Mouse (Mus musculus): ENCODE data around the gene 2810004N23Rik. TPM values are rescaled to one million over a fixed set of nuclear protein-coding genes. Genes with fewer than 3 reads are reported as not detected.
A peak's percentile ranks its signal among the peaks of the same experiment; 100 is the strongest.

2810004N23Rik gene
- polyA plus RNA-seq, 1 experiment from 2014 or later: 44.9 TPM

DNA sequence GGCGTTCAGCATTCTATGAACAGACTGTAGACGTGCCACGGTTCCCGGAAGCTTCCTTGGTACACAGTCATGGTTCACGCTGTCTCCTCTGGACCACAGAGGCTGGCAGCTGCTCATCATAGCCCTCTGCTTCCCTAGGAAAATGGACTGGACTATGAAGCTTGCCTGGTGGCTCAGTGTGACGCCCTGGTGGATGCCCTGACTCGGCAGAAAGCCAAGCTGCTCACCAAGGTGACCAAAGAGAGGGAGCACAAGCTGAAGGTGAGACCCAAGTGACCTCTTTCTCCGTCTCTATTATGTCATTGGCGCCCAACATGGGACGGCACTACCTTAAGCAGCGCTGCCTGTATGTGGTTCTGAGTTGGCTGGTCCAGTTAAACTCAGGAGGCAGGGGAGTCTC lies 46.1 kb downstream of the 2810004N23Rik start:
- no peak overlapping the region for H3K4me3 ChIP-seq (replicated peaks)
- no peaks in the 10 kb centered on the region for H3K9me3 ChIP-seq
- H3K36me3 ChIP-seq: no peaks in the 10 kb centered on the region
- H3K4me1 ChIP-seq: no peaks in the 10 kb centered on the region
- WGBS: 91% methylated on average over 11 of the region's 11 CpGs
- H3K9ac ChIP-seq: no peak overlapping the region
- no peak overlapping the region for H3K4me2 ChIP-seq
- no peak for ATAC-seq (ENCODE audit: insufficient read depth, low FRiP score, low read depth)
- no peak overlapping the region for H3K27ac ChIP-seq
- no peaks in the 10 kb centered on the region for H3K27me3 ChIP-seq (replicated peaks)

DNA sequence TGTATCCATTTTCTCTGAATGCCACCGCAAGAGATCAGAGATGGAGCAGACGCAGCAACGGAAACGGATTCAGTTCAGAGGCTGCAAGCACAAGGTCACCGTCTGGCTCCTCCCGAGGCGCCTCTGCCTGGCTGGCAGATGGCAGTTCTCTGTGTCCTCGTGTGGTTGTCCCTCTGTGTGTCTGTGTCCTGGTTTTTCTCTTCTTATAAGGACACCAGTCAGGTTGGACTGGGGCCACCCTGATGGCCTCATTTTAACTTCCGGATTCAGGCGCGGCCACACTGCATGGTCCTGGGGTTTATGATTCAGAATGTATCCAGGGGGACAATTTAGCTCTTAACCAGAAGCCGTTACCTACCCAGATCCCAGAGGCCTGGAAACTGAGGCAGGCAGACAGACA lies 47.0 kb downstream of the 2810004N23Rik start:
- Histone ChIP-seq H3K27me3 (replicated peaks) (no peaks in the 10 kb centered on the region), H3K4me2 (no peak overlapping the region), H3K27ac (no peak overlapping the region), H3K4me3 (replicated peaks) (no peak overlapping the region), H3K9ac (no peak overlapping the region), H3K9me3 (no peaks in the 10 kb centered on the region), H3K4me1 (no peaks in the 10 kb centered on the region), H3K36me3 (no peaks in the 10 kb centered on the region)
- 83% methylated on average over 12 of the region's 12 CpGs for WGBS
- no peak for ATAC-seq (ENCODE audit: insufficient read depth, low FRiP score, low read depth)

DNA sequence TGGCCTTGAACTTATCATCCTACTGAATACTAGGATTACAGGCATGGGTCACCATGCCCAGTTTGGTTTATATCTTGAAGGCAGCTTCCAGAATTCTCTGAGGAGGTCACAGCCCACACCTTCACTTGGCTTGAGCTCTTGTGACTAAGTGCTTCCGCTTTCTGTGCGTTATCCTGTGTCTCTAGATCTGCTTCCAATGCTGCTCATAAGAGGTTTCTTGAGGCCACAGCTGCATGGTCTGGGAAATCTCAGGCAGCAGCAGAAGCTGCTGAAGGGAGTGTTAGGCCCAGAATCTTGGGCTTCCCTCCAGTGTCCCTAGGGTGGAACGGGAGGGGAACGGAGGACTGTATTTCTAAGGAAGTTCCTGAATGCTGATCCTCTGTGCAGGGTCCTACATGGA lies 49.6 kb downstream of the 2810004N23Rik start:
- 78% methylated on average over 4 of the region's 4 CpGs for WGBS
- H3K4me2 ChIP-seq: no peak overlapping the region
- H3K4me1 ChIP-seq: no peaks in the 10 kb centered on the region
- H3K4me3 ChIP-seq (replicated peaks): no peak overlapping the region
- no peaks in the 10 kb centered on the region for H3K36me3 ChIP-seq
- H3K9me3 ChIP-seq: no peaks in the 10 kb centered on the region
- no peak for ATAC-seq (ENCODE audit: insufficient read depth, low FRiP score, low read depth)
- H3K27ac ChIP-seq: no peak overlapping the region
- no peaks in the 10 kb centered on the region for H3K27me3 ChIP-seq (replicated peaks)
- H3K9ac ChIP-seq: no peak overlapping the region

DNA sequence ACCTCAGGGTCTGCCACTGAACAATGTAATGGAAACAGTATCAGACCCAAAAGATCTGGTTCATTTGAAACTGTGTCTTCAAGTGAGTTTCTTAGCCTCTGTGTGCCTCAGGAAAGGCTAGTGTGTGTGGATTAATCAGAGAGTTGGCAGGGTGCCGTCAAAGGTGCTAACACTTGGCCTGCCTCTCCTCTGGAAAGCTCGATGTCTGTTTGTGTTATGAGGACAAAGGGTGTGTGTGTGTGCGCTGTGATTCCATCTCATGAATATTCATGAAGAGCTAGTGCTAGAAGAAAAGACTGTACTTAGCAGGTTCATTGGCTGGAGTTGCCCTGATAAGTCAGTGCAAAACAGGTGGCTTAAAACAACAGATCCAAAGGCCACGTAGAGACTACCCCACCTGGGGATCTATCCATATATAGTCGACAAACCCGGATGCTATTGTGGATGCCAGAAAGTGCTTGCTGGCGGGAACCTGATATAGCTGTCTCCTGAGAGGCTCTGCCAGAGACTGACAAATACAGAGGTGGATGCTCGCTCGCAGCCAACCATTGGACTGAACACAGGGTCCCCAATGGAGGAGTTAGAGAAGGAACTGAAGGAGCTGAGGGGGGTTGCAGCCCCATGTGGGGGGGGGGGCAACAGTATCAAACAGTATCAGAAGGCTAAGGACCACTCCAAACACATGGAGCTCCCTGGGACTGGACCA lies 52.1 kb downstream of the 2810004N23Rik start:
- H3K4me3 ChIP-seq (replicated peaks): no peak overlapping the region
- no peaks in the 10 kb centered on the region for H3K9me3 ChIP-seq
- H3K4me1 ChIP-seq: no peaks in the 10 kb centered on the region
- H3K27me3 ChIP-seq (replicated peaks): no peaks in the 10 kb centered on the region
- H3K27ac ChIP-seq: no peak overlapping the region
- 41% methylated on average over 9 of the region's 9 CpGs for WGBS
- H3K4me2 ChIP-seq: no peak overlapping the region
- H3K9ac ChIP-seq: no peak overlapping the region
- H3K36me3 ChIP-seq: no peaks in the 10 kb centered on the region
- no peak for ATAC-seq (ENCODE audit: insufficient read depth, low FRiP score, low read depth)

DNA sequence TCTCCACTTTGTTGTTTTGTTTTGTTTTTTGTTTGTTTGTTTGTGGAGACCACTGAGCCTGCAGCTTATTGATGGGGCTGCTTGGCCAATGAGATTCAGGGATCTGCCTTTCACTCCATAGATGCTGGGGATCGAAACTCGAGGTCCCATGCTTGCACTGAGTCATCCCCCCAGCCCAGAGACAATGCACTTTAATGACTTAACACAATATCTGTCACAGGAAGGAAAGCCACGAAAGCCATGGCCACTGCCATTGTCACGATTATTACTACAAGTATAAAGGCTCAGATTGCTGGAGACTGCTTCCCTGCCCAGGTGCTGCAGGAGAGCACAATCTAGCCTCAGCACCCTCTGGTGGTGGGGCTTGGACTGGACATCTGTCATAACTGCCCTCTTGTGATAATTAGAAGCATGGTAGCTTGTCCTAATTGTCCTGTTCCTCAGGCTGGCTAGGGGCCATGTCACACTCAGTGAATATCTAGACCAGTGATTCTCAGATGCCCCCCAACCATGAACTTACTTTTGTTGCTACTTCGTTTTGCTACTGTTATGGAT lies 52.8 kb downstream of the 2810004N23Rik start:
- 48% methylated on average over 5 of the region's 5 CpGs for WGBS

DNA sequence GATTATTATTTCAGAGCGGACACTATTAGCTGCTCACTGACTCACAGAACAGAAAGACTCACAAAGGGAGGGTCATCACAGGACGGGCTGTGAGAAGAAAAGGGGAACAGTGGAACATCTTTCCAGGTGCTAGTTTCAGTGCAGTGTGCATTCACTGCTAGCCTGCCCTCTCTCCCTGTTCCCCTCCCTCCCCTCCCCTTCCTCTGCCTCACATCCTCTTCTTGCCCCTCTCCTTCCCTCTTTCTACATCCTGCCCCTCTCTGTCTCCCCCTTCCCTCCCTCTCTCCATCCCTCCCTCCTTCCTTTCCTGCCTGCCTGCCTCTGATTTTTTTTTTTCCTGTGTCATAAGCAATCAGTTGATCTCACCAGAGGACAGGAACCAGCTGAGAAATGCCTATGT lies 53.5 kb downstream of the 2810004N23Rik start:
- no peak overlapping the region for H3K9ac ChIP-seq
- no peak overlapping the region for H3K4me3 ChIP-seq (replicated peaks)
- H3K9me3 ChIP-seq: no peaks in the 10 kb centered on the region
- no peak for ATAC-seq (ENCODE audit: insufficient read depth, low FRiP score, low read depth)
- no peaks in the 10 kb centered on the region for H3K4me1 ChIP-seq
- H3K36me3 ChIP-seq: no peaks in the 10 kb centered on the region
- no peaks in the 10 kb centered on the region for H3K27me3 ChIP-seq (replicated peaks)
- 54% methylated on average over 2 of the region's 2 CpGs for WGBS
- no peak overlapping the region for H3K4me2 ChIP-seq
- H3K27ac ChIP-seq: no peak overlapping the region

More for the DNA sequence above, 52.8 kb downstream of the 2810004N23Rik start:
- H3K27me3 ChIP-seq (replicated peaks): no peaks in the 10 kb centered on the region
- H3K4me3 ChIP-seq (replicated peaks): no peak overlapping the region
- no peak overlapping the region for H3K4me2 ChIP-seq
- no peaks in the 10 kb centered on the region for H3K9me3 ChIP-seq
- no peak overlapping the region for H3K27ac ChIP-seq
- no peak for ATAC-seq (ENCODE audit: insufficient read depth, low FRiP score, low read depth)
- H3K4me1 ChIP-seq: no peaks in the 10 kb centered on the region
- H3K36me3 ChIP-seq: no peaks in the 10 kb centered on the region
- H3K9ac ChIP-seq: no peak overlapping the region

DNA sequence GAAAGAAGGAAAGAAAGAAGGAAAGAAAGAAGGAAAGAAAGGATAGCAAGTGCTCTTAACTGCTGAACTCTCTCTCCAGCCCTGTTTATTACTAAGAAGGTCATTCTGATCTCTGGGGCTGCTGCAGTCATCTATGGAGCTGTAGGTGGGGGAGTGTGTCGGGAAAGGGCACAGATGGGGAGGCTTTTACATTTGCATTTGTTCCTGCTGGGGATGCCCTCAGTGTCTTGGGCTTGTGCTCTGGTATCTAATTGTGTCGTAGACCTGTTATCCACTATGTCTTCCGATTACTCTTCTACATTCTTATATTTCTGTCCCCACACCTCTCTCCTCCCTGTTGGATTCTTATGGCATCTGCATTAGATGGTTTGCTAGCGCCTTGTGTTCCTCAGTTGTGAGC lies 56.9 kb downstream of the 2810004N23Rik start:
- H3K27me3 ChIP-seq (replicated peaks): no peaks in the 10 kb centered on the region
- no peak overlapping the region for H3K4me2 ChIP-seq
- no peaks in the 10 kb centered on the region for H3K36me3 ChIP-seq
- H3K9ac ChIP-seq: no peak overlapping the region
- no peak overlapping the region for H3K4me3 ChIP-seq (replicated peaks)
- WGBS: 83% methylated on average over 4 of the region's 4 CpGs
- no peak overlapping the region for H3K27ac ChIP-seq
- H3K9me3 ChIP-seq: no peaks in the 10 kb centered on the region
- H3K4me1 ChIP-seq: no peaks in the 10 kb centered on the region
- no peak for ATAC-seq (ENCODE audit: insufficient read depth, low FRiP score, low read depth)

DNA sequence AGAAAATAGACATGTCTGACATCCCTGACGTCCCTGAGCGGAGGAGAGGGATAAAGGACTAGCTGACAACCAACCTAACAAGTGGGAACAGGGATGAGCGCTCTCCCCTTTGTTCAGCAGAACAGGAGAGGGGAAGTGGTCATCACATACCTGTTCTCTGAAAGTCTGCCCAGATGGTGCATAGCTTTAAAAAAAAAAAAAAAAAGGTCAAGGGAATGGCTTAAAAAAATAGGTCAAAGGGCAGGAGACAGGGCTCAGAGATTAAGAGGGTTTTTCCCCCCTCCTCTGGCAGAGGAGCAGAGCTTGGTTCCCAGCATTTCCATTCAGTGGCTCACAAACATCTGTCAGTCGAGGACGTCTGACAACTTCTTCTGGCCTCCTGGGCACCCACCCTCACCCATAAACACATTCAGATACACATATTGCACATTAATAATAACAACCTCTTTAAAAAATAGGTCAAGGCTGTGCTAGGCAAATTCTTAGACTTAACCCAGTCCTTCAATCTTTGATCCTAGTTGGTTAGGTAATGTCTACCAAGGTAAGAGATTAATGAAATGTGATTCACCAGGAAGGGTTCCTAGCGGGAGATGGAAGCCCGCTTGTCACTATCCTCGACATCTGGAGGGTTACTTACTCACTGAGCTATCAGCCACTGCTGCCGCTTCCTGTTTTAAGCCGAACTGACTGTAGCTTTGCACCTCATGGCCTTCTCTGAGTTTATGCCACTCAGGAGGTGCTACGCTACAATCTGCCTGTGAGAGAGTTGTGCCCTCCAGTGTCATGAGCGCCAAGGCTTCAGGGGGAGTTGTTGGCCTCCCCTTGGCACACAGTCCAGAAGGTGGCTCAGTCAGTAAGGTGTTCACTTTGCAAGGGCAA lies 58.9 kb downstream of the 2810004N23Rik start:
- 61% methylated on average over 12 of the region's 12 CpGs for WGBS

DNA sequence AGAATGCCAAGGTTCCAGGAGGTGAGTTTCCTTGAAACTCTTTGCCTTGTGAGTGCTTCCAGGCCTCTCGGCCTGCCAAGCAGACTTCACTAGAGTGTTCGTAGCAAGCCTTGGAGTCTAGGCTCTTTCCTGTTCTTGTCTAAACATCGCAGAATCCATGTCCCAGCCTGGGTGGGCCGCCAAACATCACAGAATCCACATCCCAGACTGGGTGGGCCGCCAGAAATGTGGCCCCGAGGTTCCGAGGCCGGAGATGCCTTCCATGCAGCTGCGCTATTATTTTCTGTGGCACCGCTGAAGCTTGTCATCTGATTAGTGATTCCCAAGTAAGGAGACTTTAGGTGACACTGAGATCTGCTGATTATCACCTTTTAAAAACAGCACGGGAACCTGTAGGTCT lies 62.4 kb downstream of the 2810004N23Rik start:
- ATAC-seq (ENCODE audit: insufficient read depth, low FRiP score, low read depth): no peak
- Histone ChIP-seq H3K36me3 (no peaks in the 10 kb centered on the region), H3K4me2 (no peak overlapping the region), H3K27ac (no peak overlapping the region), H3K27me3 (replicated peaks) (peaks cover 13% of the 10 kb centered on the region), H3K4me3 (replicated peaks) (no peak overlapping the region), H3K9ac (no peak overlapping the region), H3K4me1 (no peaks in the 10 kb centered on the region), H3K9me3 (no peaks in the 10 kb centered on the region)
- WGBS: 23% methylated on average over 11 of the region's 11 CpGs

More for the DNA sequence above, 58.9 kb downstream of the 2810004N23Rik start:
- Histone ChIP-seq H3K27ac (no peak overlapping the region), H3K9ac (no peak overlapping the region), H3K4me1 (no peaks in the 10 kb centered on the region), H3K4me2 (no peak overlapping the region), H3K9me3 (no peaks in the 10 kb centered on the region), H3K27me3 (replicated peaks) (no peaks in the 10 kb centered on the region; the same call in 1 of the 2 replicates), H3K4me3 (replicated peaks) (no peak overlapping the region), H3K36me3 (no peaks in the 10 kb centered on the region)
- no peak for ATAC-seq (ENCODE audit: insufficient read depth, low FRiP score, low read depth)

DNA sequence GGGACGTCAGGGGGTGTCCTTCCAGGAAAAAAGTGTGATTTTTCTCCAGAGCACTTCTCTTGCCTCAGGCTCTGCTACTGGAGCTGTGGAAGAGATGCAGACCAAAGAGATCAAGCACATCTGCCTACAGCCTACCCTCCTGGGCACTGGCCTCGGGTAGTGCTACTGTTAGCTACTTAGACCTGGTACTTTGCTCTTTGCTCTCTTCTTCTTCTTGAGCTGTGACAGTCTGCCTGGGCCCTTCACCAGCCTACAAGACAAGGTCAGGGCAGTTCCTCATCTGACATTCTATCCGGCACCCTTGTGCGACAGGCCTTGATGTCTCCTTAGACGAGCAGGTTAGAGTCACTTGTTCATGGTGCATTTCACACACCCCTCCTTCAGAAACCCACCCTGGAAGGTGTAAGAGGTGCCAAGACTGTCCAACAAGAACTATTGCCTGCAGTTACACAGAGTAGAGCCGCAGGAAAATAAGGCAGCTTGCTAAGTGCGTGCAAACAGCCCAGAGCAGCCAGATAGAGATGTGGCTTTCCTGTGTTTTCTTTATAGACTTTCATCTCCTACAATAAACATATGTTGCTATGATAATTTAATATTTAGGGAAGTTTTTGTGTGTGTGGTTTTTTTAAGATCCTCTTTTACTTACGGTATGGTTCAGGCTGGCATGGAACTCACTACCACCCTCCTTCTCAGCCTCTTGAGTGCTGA lies 67.0 kb downstream of the 2810004N23Rik start:
- ATAC-seq (ENCODE audit: insufficient read depth, low FRiP score, low read depth): no peak
- Histone ChIP-seq H3K27me3 (replicated peaks) (peaks cover 57% of the 10 kb centered on the region), H3K9ac (no peak overlapping the region), H3K27ac (no peak overlapping the region), H3K4me3 (replicated peaks) (no peak overlapping the region), H3K4me2 (no peak overlapping the region), H3K9me3 (no peaks in the 10 kb centered on the region), H3K4me1 (peaks cover 29% of the 10 kb centered on the region), H3K36me3 (no peaks in the 10 kb centered on the region)
- 70% methylated on average over 8 of the region's 8 CpGs for WGBS

DNA sequence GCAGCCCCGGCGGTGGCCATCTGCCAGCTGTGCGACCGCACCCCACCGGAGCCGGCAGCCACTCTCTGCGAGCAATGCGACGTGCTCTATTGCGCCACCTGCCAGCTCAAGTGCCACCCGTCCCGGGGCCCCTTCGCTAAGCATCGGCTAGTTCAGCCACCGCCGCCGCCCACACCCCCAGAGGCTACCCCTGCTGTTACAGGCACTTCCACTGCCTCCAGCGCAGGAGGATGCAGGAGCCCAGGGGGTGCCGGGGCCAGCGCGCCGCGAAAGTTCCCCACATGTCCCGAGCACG lies 68.5 kb downstream of the 2810004N23Rik start:
- Histone ChIP-seq H3K4me2 (peak overlapping the region; percentile 99), H3K9ac (no peak overlapping the region), H3K27ac (no peak overlapping the region), H3K27me3 (replicated peaks) (peaks cover 62% of the 10 kb centered on the region), H3K4me3 (replicated peaks) (peak overlapping the region; percentile 55), H3K36me3 (no peaks in the 10 kb centered on the region), H3K4me1 (peaks cover 29% of the 10 kb centered on the region), H3K9me3 (no peaks in the 10 kb centered on the region)
- WGBS: under 1% methylated on average over 25 of the region's 25 CpGs
- no peak for ATAC-seq (ENCODE audit: insufficient read depth, low FRiP score, low read depth)

Data from stomach, embryonic 15.5 days (tissue).